Mouse (Mus musculus): Measurements from ENCODE around the gene Prkca. TPM values are rescaled to one million over a fixed set of nuclear protein-coding genes. Genes with fewer than 3 reads are reported as not detected.
A peak's percentile ranks its signal among the peaks of the same experiment; 100 is the strongest.

Gene Prkca
- polyA plus RNA-seq, 1 experiment from 2014 or later, result 10.1 TPM

DNA sequence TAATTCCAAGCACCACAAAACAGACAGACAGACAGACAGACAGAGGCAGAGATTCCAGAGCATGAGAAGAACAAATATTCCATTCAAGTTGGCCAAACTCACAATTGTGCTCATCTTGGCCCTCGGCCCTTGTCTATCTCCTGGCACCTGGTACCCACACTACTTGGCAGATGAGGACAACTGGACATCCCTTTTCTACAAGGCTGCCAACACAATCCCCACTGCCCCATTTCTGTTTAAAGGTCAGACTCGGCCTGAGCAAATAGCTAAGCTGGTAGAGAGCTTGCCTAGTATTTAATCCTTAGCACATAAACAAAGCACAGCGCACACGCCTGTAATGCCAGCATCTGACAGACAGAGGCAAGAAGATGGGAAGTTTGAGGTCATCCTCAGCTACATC lies 8.2 kb downstream of the Prkca start:
- H3K4me2 ChIP-seq, result no peak overlapping the region
- H3K4me1 ChIP-seq, result no peaks in the 10 kb centered on the region
- no peaks in the 10 kb centered on the region for H3K9me3 ChIP-seq
- H3K36me3 ChIP-seq, result no peaks in the 10 kb centered on the region
- H3K9ac ChIP-seq, result no peak overlapping the region
- no peak overlapping the region for H3K27ac ChIP-seq
- WGBS, result 85% methylated on average over 4 of the region's 4 CpGs
- H3K4me3 ChIP-seq (replicated peaks), result no peak overlapping the region
- H3K27me3 ChIP-seq (replicated peaks), result no peaks in the 10 kb centered on the region
- ATAC-seq (ENCODE audit: insufficient read depth, low FRiP score, low read depth), result no peak

DNA sequence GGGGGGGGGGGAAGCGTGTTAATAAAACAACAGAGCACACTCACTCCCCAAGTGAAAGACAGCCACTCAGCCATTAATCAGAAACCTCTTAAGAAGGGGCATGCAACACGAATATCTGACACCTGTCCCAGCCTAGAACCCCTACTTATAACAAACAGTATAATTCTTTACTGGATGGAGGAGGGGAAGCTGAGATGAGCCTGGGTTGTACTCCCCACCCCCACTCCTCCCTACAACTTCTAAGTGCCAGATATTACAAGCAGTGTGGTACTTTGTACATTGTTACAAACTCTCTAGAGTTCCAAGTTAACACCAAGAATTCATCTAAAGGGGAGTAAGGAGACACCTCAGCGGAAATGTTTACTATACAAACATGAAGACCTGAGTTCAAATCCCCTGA lies 9.1 kb downstream of the Prkca start:
- Histone ChIP-seq H3K36me3 (no peaks in the 10 kb centered on the region), H3K9ac (no peak overlapping the region), H3K9me3 (no peaks in the 10 kb centered on the region), H3K27ac (no peak overlapping the region), H3K4me1 (no peaks in the 10 kb centered on the region), H3K4me2 (no peak overlapping the region), H3K27me3 (replicated peaks) (no peaks in the 10 kb centered on the region), H3K4me3 (replicated peaks) (no peak overlapping the region)
- ATAC-seq (ENCODE audit: insufficient read depth, low FRiP score, low read depth), result no peak
- 52% methylated on average over 3 of the region's 3 CpGs for WGBS

DNA sequence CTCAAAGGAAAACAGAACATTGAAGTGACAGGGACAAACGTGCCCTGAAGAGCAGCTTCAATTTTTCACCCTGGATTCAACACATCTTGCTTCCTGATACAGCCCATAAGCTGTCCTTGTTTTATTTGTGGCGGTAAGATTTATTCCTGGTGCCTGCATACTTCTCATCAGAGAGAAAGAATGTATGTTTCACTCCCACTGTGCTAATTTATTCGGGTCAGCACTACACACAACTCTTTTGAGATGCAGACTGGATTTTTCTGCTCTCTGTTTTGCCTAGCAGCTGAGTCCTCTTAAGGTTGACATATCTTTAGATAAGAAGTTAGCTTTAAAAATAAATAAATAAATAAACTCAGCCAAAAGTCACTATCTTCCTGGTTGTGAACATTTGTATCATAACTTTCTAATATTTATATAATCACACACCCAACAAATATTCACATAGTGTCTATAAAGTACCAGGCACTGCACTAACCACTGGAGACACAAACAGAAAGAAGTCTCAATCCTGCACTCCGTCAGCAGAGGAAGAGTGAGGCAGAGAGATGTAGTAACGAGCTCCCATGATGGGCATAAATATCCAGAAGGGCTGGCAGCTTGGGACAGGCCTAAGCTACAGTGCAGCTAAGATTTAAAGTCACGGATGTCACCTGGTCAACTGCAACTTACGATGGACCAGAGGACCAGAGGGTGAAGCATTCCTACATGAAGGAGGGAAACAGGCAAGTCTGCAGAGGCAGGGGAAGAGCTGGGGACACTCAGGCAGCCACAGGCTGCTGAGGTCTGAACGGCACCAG lies 9.9 kb downstream of the Prkca start:
- Histone ChIP-seq H3K4me1 (no peaks in the 10 kb centered on the region), H3K27ac (no peak overlapping the region), H3K4me3 (replicated peaks) (no peak overlapping the region), H3K9ac (no peak overlapping the region), H3K4me2 (no peak overlapping the region), H3K9me3 (no peaks in the 10 kb centered on the region), H3K27me3 (replicated peaks) (no peaks in the 10 kb centered on the region), H3K36me3 (no peaks in the 10 kb centered on the region)
- no peak for ATAC-seq (ENCODE audit: insufficient read depth, low FRiP score, low read depth)
- 57% methylated on average over 8 of the region's 8 CpGs for WGBS

DNA sequence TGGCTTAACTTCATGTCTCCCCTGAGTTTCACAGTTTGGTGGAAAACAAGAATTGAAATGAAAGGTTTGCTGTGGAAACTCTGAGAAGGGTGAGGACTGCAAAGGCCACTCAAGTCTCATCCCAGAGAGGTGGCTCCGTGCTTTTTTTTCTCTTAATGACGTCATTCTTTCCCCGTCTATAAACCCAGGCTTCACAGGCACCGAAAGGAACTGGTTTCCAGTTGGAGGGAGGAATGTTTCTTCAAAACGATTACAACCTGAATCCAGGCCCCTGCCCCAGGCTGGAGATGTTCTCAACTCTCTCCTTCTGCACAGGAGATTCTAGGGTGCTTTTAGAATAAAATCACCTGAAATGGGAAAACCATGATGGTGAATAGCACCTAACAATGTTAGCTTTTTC lies 10.7 kb downstream of the Prkca start:
- H3K9ac ChIP-seq, result no peak overlapping the region
- no peaks in the 10 kb centered on the region for H3K9me3 ChIP-seq
- H3K36me3 ChIP-seq, result no peaks in the 10 kb centered on the region
- no peaks in the 10 kb centered on the region for H3K4me1 ChIP-seq
- 44% methylated on average over 5 of the region's 5 CpGs for WGBS
- no peaks in the 10 kb centered on the region for H3K27me3 ChIP-seq (replicated peaks)
- H3K4me3 ChIP-seq (replicated peaks), result no peak overlapping the region
- H3K4me2 ChIP-seq, result no peak overlapping the region
- no peak for ATAC-seq (ENCODE audit: insufficient read depth, low FRiP score, low read depth)
- no peak overlapping the region for H3K27ac ChIP-seq

DNA sequence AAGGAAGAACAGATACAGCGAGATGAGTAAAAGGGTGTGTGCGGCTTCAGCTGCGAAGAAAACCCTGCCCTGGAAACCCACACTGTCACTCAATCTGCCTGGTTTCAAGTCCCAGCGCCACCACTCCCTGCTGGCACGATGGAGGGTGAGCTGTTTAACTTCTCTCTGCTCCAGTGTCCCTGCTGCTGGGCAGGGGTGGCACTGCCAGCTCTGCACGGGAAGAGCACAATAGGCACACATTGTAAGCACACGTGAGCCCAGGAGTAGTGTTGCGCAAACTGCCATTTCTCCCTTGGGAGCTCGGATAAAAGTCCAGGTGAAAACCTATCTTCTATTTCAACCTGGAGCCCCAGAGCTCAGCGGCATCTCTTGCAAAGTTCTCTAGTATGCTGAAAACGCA lies 12.9 kb downstream of the Prkca start:
- WGBS, result 84% methylated on average over 11 of the region's 11 CpGs
- H3K4me2 ChIP-seq, result no peak overlapping the region
- H3K4me3 ChIP-seq (replicated peaks), result no peak overlapping the region
- no peak for ATAC-seq (ENCODE audit: insufficient read depth, low FRiP score, low read depth)
- H3K9ac ChIP-seq, result no peak overlapping the region
- no peaks in the 10 kb centered on the region for H3K36me3 ChIP-seq
- H3K4me1 ChIP-seq, result no peaks in the 10 kb centered on the region
- no peaks in the 10 kb centered on the region for H3K27me3 ChIP-seq (replicated peaks)
- no peaks in the 10 kb centered on the region for H3K9me3 ChIP-seq
- no peak overlapping the region for H3K27ac ChIP-seq

DNA sequence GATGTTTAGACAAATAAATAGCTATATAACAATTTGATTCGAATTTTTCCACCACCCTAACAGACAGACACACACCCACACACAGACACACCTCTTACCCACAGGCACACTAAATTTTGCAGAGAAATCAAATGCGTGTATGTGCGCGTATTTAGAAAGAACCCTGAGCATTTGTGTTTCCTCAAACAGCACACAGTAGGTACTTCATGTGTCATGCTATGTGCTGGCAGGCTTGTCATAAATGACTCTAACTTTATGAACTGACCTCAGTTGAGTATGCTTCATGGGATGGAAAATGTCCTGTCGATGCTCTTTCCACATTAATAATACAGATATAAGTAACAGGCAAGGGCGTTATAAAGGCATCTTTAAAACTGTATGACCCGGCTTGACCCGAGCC lies 17.8 kb downstream of the Prkca start:
- H3K36me3 ChIP-seq, result no peaks in the 10 kb centered on the region
- no peak overlapping the region for H3K27ac ChIP-seq
- no peaks in the 10 kb centered on the region for H3K4me1 ChIP-seq
- H3K9me3 ChIP-seq, result no peaks in the 10 kb centered on the region
- ATAC-seq (ENCODE audit: insufficient read depth, low FRiP score, low read depth), result no peak
- 77% methylated on average over 8 of the region's 8 CpGs for WGBS
- H3K9ac ChIP-seq, result no peak overlapping the region
- H3K27me3 ChIP-seq (replicated peaks), result no peaks in the 10 kb centered on the region
- no peak overlapping the region for H3K4me3 ChIP-seq (replicated peaks)
- no peak overlapping the region for H3K4me2 ChIP-seq

DNA sequence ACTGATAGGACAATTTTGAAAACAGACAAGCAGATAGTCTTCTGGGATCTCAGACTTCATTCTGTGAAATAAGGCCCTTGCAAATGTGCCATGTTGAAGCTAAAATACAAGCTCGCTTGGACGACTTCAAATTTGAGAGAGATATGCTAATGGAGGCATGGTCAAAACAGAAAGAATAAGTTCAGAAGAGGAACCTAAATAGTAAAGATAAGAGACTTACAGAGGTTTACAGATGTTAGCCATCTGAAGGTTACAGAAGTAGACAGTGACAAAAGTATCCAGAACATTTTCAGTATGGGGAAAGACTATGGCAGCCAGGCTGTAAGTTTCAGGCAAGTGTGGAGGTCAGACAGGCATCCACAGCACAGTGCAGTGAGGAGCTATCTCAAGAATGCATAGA lies 21.6 kb downstream of the Prkca start:
- 90% methylated on average over 2 of the region's 2 CpGs for WGBS
- no peak overlapping the region for H3K9ac ChIP-seq

DNA sequence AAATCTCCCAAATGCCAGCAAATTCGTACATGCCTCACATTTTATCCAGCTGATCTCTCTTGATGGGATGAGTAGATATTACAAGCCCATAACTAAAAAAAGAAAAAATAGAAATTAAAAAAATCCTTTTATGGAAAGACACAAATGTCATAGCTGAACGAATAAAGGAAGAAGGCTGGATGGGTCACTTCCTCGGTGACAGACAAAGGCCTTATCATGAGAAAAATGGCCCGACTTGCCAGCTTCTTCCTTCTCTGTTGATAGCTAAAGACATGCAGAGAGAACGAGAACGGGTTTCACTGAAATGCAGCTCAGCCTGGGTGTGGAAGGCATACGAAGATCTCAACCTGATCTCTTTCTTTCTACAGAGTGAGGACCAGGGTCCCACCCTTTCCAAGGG lies 23.2 kb downstream of the Prkca start:
- Histone ChIP-seq H3K4me1 (no peaks in the 10 kb centered on the region), H3K36me3 (no peaks in the 10 kb centered on the region), H3K4me2 (no peak overlapping the region), H3K27me3 (replicated peaks) (no peaks in the 10 kb centered on the region), H3K4me3 (replicated peaks) (no peak overlapping the region), H3K9me3 (no peaks in the 10 kb centered on the region), H3K9ac (no peak overlapping the region), H3K27ac (no peak overlapping the region)
- 78% methylated on average over 7 of the region's 7 CpGs for WGBS
- no peak for ATAC-seq (ENCODE audit: insufficient read depth, low FRiP score, low read depth)

More for the DNA sequence above, 21.6 kb downstream of the Prkca start:
- Histone ChIP-seq H3K4me3 (replicated peaks) (no peak overlapping the region), H3K27ac (no peak overlapping the region), H3K9me3 (no peaks in the 10 kb centered on the region), H3K4me2 (no peak overlapping the region), H3K27me3 (replicated peaks) (no peaks in the 10 kb centered on the region), H3K36me3 (no peaks in the 10 kb centered on the region), H3K4me1 (no peaks in the 10 kb centered on the region)
- no peak for ATAC-seq (ENCODE audit: insufficient read depth, low FRiP score, low read depth)

DNA sequence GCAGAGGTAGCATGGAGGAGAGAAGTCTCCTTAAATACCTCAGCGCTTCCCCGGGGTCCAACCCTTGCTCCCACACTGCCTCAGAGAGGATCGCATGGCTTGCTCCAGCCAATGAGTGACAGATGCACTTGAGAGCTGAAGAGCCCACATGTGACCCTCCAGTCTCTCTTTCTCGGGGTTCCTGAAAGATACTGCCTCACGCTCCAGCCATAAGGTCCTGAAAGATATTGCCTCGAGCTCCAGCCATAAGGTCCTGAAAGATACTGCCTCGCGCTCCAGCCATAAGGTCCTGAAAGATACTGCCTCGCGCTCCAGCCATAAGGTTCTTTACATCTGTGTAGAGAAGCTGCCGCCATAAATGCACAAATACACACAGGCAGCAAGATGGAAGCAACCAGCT lies 24.6 kb downstream of the Prkca start:
- Histone ChIP-seq H3K4me2 (no peak overlapping the region), H3K27me3 (replicated peaks) (no peaks in the 10 kb centered on the region), H3K27ac (no peak overlapping the region), H3K9ac (no peak overlapping the region), H3K9me3 (no peaks in the 10 kb centered on the region), H3K4me1 (no peaks in the 10 kb centered on the region), H3K36me3 (no peaks in the 10 kb centered on the region), H3K4me3 (replicated peaks) (no peak overlapping the region)
- WGBS, result 88% methylated on average over 11 of the region's 11 CpGs
- no peak for ATAC-seq (ENCODE audit: insufficient read depth, low FRiP score, low read depth)

DNA sequence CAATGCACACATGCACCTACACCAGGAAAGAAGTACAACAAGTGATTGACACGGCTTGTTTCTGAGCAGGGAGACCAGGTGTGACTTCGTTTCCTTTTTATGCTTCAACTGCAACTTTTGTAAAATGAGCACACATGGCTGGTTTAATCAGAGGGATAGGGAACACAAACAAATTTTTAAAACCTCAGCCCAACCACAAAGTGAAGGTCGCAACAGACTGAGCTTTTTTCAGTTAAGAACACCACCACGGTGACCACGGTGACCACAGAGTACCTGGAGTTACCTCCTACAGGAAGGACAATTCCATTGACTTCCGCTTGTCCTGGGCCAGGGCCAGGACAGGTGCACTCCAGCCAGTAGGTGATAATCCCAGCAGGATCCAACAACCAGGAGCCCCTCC lies 25.9 kb downstream of the Prkca start:
- Histone ChIP-seq H3K27me3 (replicated peaks) (no peaks in the 10 kb centered on the region), H3K9ac (no peak overlapping the region), H3K36me3 (no peaks in the 10 kb centered on the region), H3K4me3 (replicated peaks) (no peak overlapping the region), H3K4me2 (no peak overlapping the region), H3K27ac (no peak overlapping the region), H3K9me3 (no peaks in the 10 kb centered on the region), H3K4me1 (no peaks in the 10 kb centered on the region)
- 69% methylated on average over 6 of the region's 6 CpGs for WGBS
- ATAC-seq (ENCODE audit: insufficient read depth, low FRiP score, low read depth), result no peak

DNA sequence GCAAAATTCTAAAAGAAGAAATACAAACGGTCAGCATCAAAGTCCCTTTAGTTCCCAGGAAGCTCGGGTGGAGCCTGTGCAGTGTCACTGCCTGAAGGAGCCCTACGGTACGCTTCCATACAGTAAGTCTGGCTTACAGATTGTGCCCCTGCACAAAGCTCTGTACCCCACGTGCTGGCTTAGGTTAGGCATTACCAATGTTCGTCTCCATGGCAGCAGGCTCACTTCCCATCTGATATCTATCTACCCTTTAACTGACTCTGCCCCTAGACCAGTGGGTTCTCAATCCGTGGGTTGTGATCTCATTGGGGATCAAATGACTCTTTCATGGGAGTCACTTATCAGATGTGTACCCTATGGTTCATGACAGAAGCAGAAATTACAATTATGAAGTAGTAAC lies 28.0 kb downstream of the Prkca start:
- peaks cover 6% of the 10 kb centered on the region; the same call in 1 of the 2 replicates for H3K4me1 ChIP-seq
- no peak for ATAC-seq (ENCODE audit: insufficient read depth, low FRiP score, low read depth)
- no peak overlapping the region for H3K4me2 ChIP-seq
- no peaks in the 10 kb centered on the region for H3K9me3 ChIP-seq
- no peaks in the 10 kb centered on the region for H3K27me3 ChIP-seq (replicated peaks)
- no peak overlapping the region for H3K27ac ChIP-seq
- no peak overlapping the region for H3K4me3 ChIP-seq (replicated peaks)
- H3K36me3 ChIP-seq, result no peaks in the 10 kb centered on the region
- 85% methylated on average over 7 of the region's 7 CpGs for WGBS
- no peak overlapping the region for H3K9ac ChIP-seq

DNA sequence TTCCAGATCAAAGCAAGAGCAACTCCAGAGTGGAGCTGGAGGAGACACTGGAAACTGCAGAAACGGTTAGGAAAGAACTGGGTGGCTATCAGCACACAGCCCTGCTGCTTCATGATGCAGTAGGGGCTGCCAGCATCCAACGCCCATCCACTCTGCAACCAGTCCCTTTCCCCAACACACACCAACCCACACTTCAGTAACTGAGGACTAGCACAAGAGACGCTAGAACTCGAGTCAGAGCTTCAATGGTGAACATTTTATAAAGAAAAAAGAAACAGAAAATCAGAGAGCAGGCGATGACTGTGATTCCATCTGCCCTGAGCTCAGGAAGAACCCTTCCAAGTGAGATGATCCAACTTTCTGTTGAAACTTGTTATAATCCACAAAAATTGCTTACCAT lies 31.2 kb downstream of the Prkca start:
- H3K4me1 ChIP-seq, result peaks cover 6% of the 10 kb centered on the region; the same call in 1 of the 2 replicates
- no peaks in the 10 kb centered on the region for H3K27me3 ChIP-seq (replicated peaks)
- H3K27ac ChIP-seq, result peak overlapping the region; percentile 37; the same call in 1 of the 2 replicates
- H3K36me3 ChIP-seq, result no peaks in the 10 kb centered on the region
- ATAC-seq (ENCODE audit: insufficient read depth, low FRiP score, low read depth), result no peak
- H3K4me3 ChIP-seq (replicated peaks), result no peak overlapping the region
- no peak overlapping the region for H3K9ac ChIP-seq
- no peak overlapping the region for H3K4me2 ChIP-seq
- 61% methylated on average over 5 of the region's 5 CpGs for WGBS
- H3K9me3 ChIP-seq, result no peaks in the 10 kb centered on the region

DNA sequence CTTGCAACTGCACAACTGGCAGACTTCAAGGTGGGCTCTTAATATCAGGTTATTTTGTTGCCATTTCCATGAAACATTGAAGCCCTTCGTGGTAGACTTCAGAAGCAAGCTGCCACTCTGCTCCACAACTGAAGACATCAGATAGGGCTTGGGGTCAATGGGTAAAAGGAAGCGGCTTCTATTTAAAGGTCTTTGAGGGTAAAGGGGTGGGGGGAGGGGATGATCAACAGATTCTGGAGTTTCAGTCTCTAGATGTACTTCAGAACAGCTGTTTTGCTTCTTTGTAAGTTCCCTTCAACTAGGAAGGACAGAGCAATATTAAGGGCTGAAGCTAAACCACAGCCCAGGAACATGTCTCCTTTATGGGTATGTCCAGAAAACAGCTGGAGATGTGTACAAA lies 31.8 kb downstream of the Prkca start:
- H3K27ac ChIP-seq, result no peak overlapping the region
- peaks cover 6% of the 10 kb centered on the region; the same call in 1 of the 2 replicates for H3K4me1 ChIP-seq
- H3K36me3 ChIP-seq, result no peaks in the 10 kb centered on the region
- H3K27me3 ChIP-seq (replicated peaks), result no peaks in the 10 kb centered on the region
- WGBS, result 60% methylated on average over 2 of the region's 2 CpGs
- no peak overlapping the region for H3K4me3 ChIP-seq (replicated peaks)
- no peaks in the 10 kb centered on the region for H3K9me3 ChIP-seq
- no peak overlapping the region for H3K4me2 ChIP-seq
- H3K9ac ChIP-seq, result no peak overlapping the region
- ATAC-seq (ENCODE audit: insufficient read depth, low FRiP score, low read depth), result no peak

Measured in stomach, embryonic 15.5 days (tissue).